Mouse (Mus musculus) urinary bladder, postnatal 25 days (tissue): Measurements from ENCODE around the gene Mrpl2.

Source experiments
- DNase-seq: peaks from one replicate; pipeline ENCODE4 v3.0.0; 2022; ENCODE audit warnings: low spot score

The Mrpl2 gene

GRCm38 (mm10) chr17:46627409-46627808 lies 18.6 kb upstream of the Mrpl2 start:
- DNase-seq, result no peak

GRCm38 (mm10) chr17:46628471-46628790 lies 17.6 kb upstream of the Mrpl2 start:
- no peak for DNase-seq

GRCm38 (mm10) chr17:46628791-46629684 lies 17.0 kb upstream of the Mrpl2 start, which contains the start of gene Ptk7:
Gene Ptk7 (minus strand): TSS chr17:46629504.
- peak; percentile 65 for DNase-seq

GRCm38 (mm10) chr17:46629685-46630441 lies 16.2 kb upstream of the Mrpl2 start:
- no peak for DNase-seq

- DNase-seq, result peak; percentile 46
Observed at GRCm38 (mm10) chr17:46636831-46637523, 9.1 kb upstream of the Mrpl2 start.

- no peak for DNase-seq
Observed at GRCm38 (mm10) chr17:46639929-46640328, 6.1 kb upstream of the Mrpl2 start.

GRCm38 (mm10) chr17:46642060-46642459 lies 4.0 kb upstream of the Mrpl2 start:
- DNase-seq, result no peak

GRCm38 (mm10) chr17:46644152-46644805 lies 1.8 kb upstream of the Mrpl2 start:
- DNase-seq, result no peak

GRCm38 (mm10) chr17:46644916-46645475 lies 1.0 kb upstream of the Mrpl2 start:
- DNase-seq, result peak; percentile 54

GRCm38 (mm10) chr17:46646322-46646662 lies 263 bp downstream of the Mrpl2 start:
- DNase-seq, result no peak

- no peak for DNase-seq
Observed at GRCm38 (mm10) chr17:46647279-46647678, 1.2 kb downstream of the Mrpl2 start.

- DNase-seq, result no peak
Observed at GRCm38 (mm10) chr17:46648436-46648835, 2.4 kb downstream of the Mrpl2 start.

- DNase-seq, result no peak
Observed at GRCm38 (mm10) chr17:46649811-46650210, 3.8 kb downstream of the Mrpl2 start.

GRCm38 (mm10) chr17:46650232-46651031 lies 4.4 kb downstream of the Mrpl2 start, which contains the start of gene Cul7:
Gene Cul7 (plus strand): TSS chr17:46650337.
- peak; percentile 80 for DNase-seq

GRCm38 (mm10) chr17:46651292-46651691 lies 5.3 kb downstream of the Mrpl2 start:
- DNase-seq, result no peak

GRCm38 (mm10) chr17:46651755-46652547 lies 5.9 kb downstream of the Mrpl2 start:
- no peak for DNase-seq

- no peak for DNase-seq
Observed at GRCm38 (mm10) chr17:46656054-46656453, 10.0 kb downstream of the Mrpl2 start.

- DNase-seq, result no peak
Observed at GRCm38 (mm10) chr17:46661351-46661750, 15.3 kb downstream of the Mrpl2 start.

- DNase-seq, result no peak
Observed at GRCm38 (mm10) chr17:46661981-46662380, 16.0 kb downstream of the Mrpl2 start.

- no peak for DNase-seq
Observed at GRCm38 (mm10) chr17:46662730-46663129, 16.7 kb downstream of the Mrpl2 start.
